Mouse (Mus musculus) hindbrain, embryonic 16.5 days (tissue): Measurements from ENCODE around the gene Antxr1. TPM values are rescaled to one million over a fixed set of nuclear protein-coding genes. Genes with fewer than 3 reads are reported as not detected.

Experiments
- ATAC-seq: fragments of 200-750 bp; cut with Nextera tagmentation; 2 replicates; pipeline ENCODE4 v1.8.0; 2017; ENCODE audit warnings: moderate TSS enrichment, moderate library complexity
- H3K27ac ChIP-seq: fragments of 300-500 bp; sonication (generic); 2 replicates; pipeline ENCODE4 v1.5.1; 2014; ENCODE audit warnings: low read depth, mild to moderate bottlenecking, control low read depth, low read length, moderate library complexity
- H3K27me3 ChIP-seq: fragments of 300-500 bp; sonication (generic); replicated peaks from 2 replicates; pipeline ENCODE4 v1.6.1; 2014; ENCODE audit warnings: low read length; ENCODE audit not compliant: control insufficient read depth, insufficient read depth
- H3K36me3 ChIP-seq: fragments of 300-500 bp; sonication (generic); 2 replicates; pipeline ENCODE4 v1.6.1; 2014; ENCODE audit warnings: mild to moderate bottlenecking, low read length, moderate library complexity, mixed read lengths; ENCODE audit not compliant: control insufficient read depth, insufficient read depth
- H3K4me1 ChIP-seq: fragments of 300-500 bp; sonication (generic); 2 replicates; pipeline ENCODE4 v1.6.1; 2014; ENCODE audit warnings: low read depth, low read length; ENCODE audit not compliant: control insufficient read depth, insufficient read depth
- H3K4me2 ChIP-seq: fragments of 300-500 bp; sonication (generic); 2 replicates; pipeline ENCODE4 v1.6.1; 2014; ENCODE audit warnings: mild to moderate bottlenecking, low read length, control low read depth, moderate library complexity
- H3K4me3 ChIP-seq: fragments of 300-500 bp; sonication (generic); 2 replicates; pipeline ENCODE4 v1.5.1; 2014; ENCODE audit warnings: mild to moderate bottlenecking, low read length, control low read depth, moderate library complexity
- H3K9ac ChIP-seq: fragments of 300-500 bp; sonication (generic); 2 replicates; pipeline ENCODE4 v1.6.1; 2014; ENCODE audit warnings: low read depth, mild to moderate bottlenecking, control low read depth, low read length, moderate library complexity
- H3K9me3 ChIP-seq: fragments of 300-500 bp; sonication (generic); 2 replicates; pipeline ENCODE4 v1.6.1; 2014; ENCODE audit warnings: mild to moderate bottlenecking, low read length, moderate library complexity; ENCODE audit not compliant: control insufficient read depth
- WGBS: fragments of 180-500 bp; shearing (Covaris S2); extraction: QIAGEN DNeasy Blood & Tissue Kit; methylation state at CpG from one replicate; pipeline ENCODE4 v1.1.7; 2014; 5-methylcytosine and 5-hydroxymethylcytosine counted together
- polyA plus RNA-seq: library from polyadenylated mRNA; unstranded; fragments of >200 nt; fragmentation: Nextera tagmentation; extraction: Ambion mirVana; gene quantifications from 2 replicates; pipeline ENCODE4 v1.2.1, GENCODE M21; 2015

The Antxr1 gene
- polyA plus RNA-seq, 1 experiment from 2014 or later = 5.3 TPM

DNA sequence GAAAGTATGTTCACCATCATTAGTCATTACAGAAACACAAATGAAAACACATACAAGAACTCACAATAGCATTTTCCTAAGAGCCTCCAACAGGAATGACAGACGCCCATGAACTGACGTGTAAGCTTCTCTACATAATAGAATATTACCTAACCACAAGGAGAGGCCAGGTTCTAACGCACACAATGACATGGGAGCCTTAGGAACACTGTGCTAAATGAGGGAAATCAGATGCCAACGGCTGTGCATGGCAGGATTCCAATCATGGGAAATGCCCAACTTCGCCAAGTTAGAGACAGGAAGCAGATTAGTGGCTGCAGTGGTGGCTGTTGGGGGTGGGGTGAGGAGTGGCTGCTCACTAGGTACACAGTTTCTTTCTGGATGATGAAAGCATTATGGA lies 76.6 kb downstream of the Antxr1 start:
- Histone ChIP-seq H3K9me3 (no peaks in the 10 kb centered on the region), H3K27ac (no peak overlapping the region; the same call in 1 of the 2 replicates), H3K36me3 (no peaks in the 10 kb centered on the region), H3K9ac (no peak overlapping the region), H3K4me2 (no peak overlapping the region), H3K27me3 (no peaks in the 10 kb centered on the region), H3K4me3 (no peak overlapping the region), H3K4me1 (peaks cover 10% of the 10 kb centered on the region)
- ATAC-seq = peak; percentile 60; the same call in 1 of the 2 replicates
- WGBS = 48% methylated on average over 5 of the region's 5 CpGs

DNA sequence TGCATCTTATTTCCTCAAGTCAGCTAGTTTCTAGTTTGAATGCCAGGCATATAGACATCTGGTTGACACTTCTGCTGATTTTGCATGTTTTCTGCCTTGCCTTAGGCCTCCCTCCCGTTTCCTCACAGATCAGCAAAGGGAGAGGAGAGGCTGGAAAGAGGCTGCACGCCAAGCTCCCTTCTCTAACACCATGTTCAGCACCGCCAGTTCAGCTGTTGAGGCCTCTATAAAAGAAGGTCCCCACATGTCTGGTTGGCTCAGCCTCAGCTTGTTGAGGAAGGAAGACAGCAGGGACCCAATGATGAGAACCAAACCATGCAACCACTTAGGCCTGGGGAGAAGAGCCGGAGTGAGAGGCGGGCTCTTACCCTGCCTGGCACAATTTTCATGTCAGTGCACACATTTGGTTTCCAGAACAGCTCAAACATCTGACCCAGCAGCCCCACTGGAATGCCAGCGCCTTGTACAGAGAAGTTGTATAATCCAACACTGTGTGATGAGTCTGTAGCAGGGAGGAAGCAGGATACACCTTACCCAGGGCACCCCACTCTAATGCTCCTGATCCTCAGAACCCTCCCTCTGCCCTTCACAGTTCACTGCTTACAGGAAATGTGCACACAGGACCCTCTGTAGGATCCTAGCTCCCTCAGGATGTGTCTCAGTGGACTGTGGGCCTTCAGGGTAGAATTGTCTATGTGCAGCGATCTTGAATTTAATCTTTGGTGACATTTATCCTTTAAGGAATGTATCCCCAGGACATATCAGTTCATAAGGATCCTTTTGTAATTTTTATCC lies 77.4 kb downstream of the Antxr1 start:
- Histone ChIP-seq H3K27me3 (no peaks in the 10 kb centered on the region), H3K4me2 (no peak overlapping the region), H3K4me3 (no peak overlapping the region), H3K27ac (peak overlapping the region; percentile 34; the same call in 1 of the 2 replicates), H3K4me1 (peaks cover 10% of the 10 kb centered on the region), H3K36me3 (no peaks in the 10 kb centered on the region), H3K9ac (no peak overlapping the region), H3K9me3 (no peaks in the 10 kb centered on the region)
- WGBS = 66% methylated on average over 7 of the region's 7 CpGs
- peak; percentile 20; the same call in 1 of the 2 replicates for ATAC-seq

DNA sequence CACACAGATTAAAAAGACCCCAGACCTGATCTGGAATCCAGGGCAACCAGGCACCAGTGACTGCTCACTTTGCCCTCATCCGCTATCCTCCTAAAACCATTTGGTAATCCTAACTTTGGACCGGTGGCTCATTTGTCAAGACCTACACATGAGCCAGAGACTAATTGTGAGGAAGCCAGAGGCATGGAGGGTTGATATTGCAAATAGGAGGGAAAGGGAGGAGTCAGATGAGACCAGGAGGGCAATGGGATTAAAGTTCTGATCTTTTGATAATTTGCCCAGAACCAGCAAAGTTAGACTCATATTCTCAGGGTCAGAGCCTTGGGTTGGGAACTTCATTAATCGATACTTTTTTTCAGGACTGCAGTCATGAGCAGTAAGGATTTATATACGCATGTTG lies 78.2 kb downstream of the Antxr1 start:
- Histone ChIP-seq H3K4me2 (no peak overlapping the region), H3K27me3 (no peaks in the 10 kb centered on the region), H3K9ac (no peak overlapping the region), H3K4me3 (no peak overlapping the region), H3K36me3 (no peaks in the 10 kb centered on the region), H3K9me3 (no peaks in the 10 kb centered on the region), H3K27ac (no peak overlapping the region), H3K4me1 (peaks cover 10% of the 10 kb centered on the region)
- WGBS = 86% methylated on average over 4 of the region's 4 CpGs
- ATAC-seq = no peak

DNA sequence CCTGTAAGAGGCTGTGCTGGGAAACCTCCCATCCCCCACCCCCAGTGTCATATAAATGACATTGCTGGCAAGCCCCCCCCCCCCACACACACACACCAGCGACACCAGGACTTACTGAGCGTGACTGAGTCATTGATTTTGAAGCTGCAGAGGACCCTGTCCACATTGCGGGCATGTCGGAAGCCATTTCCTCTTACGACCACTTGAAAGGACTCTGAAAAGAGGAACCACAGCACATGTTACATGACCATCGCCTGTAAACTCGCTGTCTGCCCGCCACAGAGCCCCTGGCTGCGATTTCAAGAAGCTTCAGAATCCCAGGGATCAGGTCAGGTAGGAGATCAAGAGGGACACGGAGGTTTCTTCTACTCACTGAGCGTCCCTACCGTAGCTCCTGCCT lies 80.0 kb downstream of the Antxr1 start:
- Histone ChIP-seq H3K27ac (no peak overlapping the region), H3K9me3 (no peaks in the 10 kb centered on the region), H3K4me2 (no peak overlapping the region), H3K4me3 (no peak overlapping the region), H3K27me3 (no peaks in the 10 kb centered on the region), H3K9ac (no peak overlapping the region), H3K36me3 (no peaks in the 10 kb centered on the region), H3K4me1 (peaks cover 11% of the 10 kb centered on the region)
- 90% methylated on average over 12 of the region's 12 CpGs for WGBS
- ATAC-seq = no peak

DNA sequence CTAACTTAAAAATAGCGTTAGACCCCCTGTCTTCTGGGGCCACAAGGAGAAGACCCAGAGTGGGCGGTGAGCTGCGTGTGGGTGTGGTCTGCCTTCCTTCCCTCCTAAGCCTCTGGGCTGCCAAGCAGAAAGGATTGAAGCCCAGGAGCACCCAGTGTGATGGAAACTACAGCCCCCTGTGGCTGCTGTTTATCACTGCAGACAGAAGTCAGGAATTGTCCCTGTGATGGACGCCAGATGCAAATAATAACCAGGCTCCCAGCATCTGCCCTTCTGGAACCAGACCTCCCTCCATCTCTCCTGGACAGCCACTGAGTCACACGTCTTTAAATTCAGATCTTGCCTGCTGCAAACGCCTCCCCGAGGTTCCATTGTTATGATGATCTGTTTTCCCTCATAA lies 80.9 kb downstream of the Antxr1 start:
- H3K9me3 ChIP-seq = no peaks in the 10 kb centered on the region
- 26% methylated on average over 7 of the region's 7 CpGs for WGBS
- H3K27ac ChIP-seq = no peak overlapping the region
- H3K4me1 ChIP-seq = peaks cover 11% of the 10 kb centered on the region
- H3K9ac ChIP-seq = no peak overlapping the region
- no peak overlapping the region for H3K4me3 ChIP-seq
- no peaks in the 10 kb centered on the region for H3K36me3 ChIP-seq
- no peak overlapping the region for H3K4me2 ChIP-seq
- no peak for ATAC-seq
- no peaks in the 10 kb centered on the region for H3K27me3 ChIP-seq

DNA sequence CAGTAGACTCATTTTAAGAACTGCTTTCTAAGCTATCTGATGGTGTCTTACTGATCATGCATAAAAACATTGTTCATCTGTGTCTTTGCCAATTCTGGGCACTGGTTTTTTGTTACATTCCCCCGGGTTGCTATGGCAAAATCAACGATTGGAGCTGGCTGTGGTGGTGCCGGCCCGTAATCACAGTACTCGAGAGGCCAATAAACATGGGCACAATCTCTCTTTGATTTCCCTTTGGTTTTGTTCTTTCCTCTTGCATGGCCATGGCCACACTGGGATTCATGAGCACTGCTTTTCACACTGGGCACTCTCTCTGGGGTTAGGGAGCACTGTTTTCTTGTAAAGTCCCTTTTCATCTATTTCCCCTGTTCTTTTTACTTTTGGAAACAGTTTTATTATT lies 83.9 kb downstream of the Antxr1 start:
- Histone ChIP-seq H3K9ac (no peak overlapping the region), H3K27ac (no peak overlapping the region; the same call in 1 of the 2 replicates), H3K4me2 (no peak overlapping the region), H3K36me3 (no peaks in the 10 kb centered on the region), H3K9me3 (no peaks in the 10 kb centered on the region), H3K4me3 (no peak overlapping the region), H3K27me3 (no peaks in the 10 kb centered on the region), H3K4me1 (peaks cover 2% of the 10 kb centered on the region; the same call in 1 of the 2 replicates)
- ATAC-seq = peak; percentile 54; the same call in 1 of the 2 replicates
- 25% methylated on average over 5 of the region's 5 CpGs for WGBS

DNA sequence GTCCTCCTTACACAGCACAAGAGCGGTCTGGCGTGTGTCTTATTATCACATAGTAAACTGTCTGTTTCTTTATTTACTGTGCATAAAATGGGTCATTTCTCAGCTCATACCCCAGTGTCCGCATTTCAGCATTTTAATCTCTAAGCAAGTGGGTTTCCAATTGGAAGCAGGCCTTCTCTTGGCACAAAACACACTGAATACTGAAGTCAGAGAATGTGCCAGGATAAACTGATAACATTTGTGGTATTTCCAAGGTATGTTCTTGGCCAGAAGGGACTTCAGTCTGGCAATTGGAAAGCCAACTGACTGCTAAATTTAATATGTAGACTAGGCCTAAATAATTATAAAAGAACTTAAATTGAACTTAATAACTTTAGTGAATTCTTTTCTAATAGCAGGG lies 84.9 kb downstream of the Antxr1 start:
- Histone ChIP-seq H3K27ac (no peak overlapping the region), H3K27me3 (no peaks in the 10 kb centered on the region), H3K4me1 (peaks cover 2% of the 10 kb centered on the region; the same call in 1 of the 2 replicates), H3K36me3 (no peaks in the 10 kb centered on the region), H3K4me3 (no peak overlapping the region), H3K9me3 (no peaks in the 10 kb centered on the region), H3K9ac (no peak overlapping the region), H3K4me2 (no peak overlapping the region)
- 68% methylated on average over 3 of the region's 3 CpGs for WGBS
- no peak for ATAC-seq

DNA sequence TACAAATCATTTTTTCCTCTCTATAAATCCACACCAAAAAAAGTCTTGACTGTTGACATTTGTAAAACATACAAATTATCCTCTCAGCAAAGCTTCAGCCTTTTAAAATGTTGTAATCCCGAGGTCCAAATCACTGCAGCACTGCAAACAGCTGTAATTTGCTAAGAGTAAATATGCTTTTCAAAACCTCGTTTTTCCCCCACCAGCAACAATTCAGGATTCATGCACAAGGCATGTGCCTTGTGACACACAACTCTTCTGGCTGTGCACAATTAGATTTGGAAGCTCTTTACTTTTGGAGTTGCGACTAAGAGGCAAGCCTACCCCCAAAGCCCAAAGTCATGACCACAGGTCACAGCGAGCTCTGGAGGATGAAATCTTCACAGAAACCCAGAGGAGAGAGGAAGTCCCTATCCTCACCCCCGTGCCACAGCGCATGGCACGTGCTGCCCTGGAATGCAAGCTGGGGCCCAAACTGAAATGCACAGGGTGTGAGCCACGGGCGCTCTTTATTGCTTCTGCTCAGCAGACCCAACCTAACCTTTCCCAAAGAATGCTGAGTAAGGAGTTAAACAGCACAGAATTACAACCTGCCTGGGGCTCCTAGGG lies 87.3 kb downstream of the Antxr1 start:
- no peak for ATAC-seq
- no peak overlapping the region for H3K4me3 ChIP-seq
- 86% methylated on average over 9 of the region's 9 CpGs for WGBS
- no peak overlapping the region for H3K4me2 ChIP-seq
- no peak overlapping the region for H3K27ac ChIP-seq
- no peaks in the 10 kb centered on the region for H3K9me3 ChIP-seq
- H3K4me1 ChIP-seq = peaks cover 2% of the 10 kb centered on the region; the same call in 1 of the 2 replicates
- H3K36me3 ChIP-seq = no peaks in the 10 kb centered on the region
- no peak overlapping the region for H3K9ac ChIP-seq
- no peaks in the 10 kb centered on the region for H3K27me3 ChIP-seq
